Comparison of ENCODE assay signal across 9 mouse cellular contexts in genomic region chr9:62560006-62560405, GRCm38 (mm10). TPM values are rescaled to one million over a fixed set of nuclear protein-coding genes. Genes with fewer than 3 reads are reported as not detected.
DNase-seq lines count a peak whose midpoint lies in the region; ATAC-seq and TF ChIP-seq lines count a peak whose summit lies in the region.
"Had no signal": no experiment of that assay in that cellular context is flagged by ENCODE, and none has a peak within 500 bp of the region (broad histone marks: within the 10 kb centered on the region; RNA-seq: fewer than 3 reads in every experiment).

No protein-coding gene starts in this region.

- peak overlapping the region; percentile 60 for H3K27ac ChIP-seq in heart, adult 2 months
- peak overlapping the region; percentile 57 for H3K27ac ChIP-seq in kidney, embryonic 15.5 days
- no peak overlapping the region for H3K27ac ChIP-seq in hindbrain, embryonic 13.5 days
- H3K27ac ChIP-seq: neural tube, embryonic 12.5 days had no signal

- TF ChIP-seq POLR2A in heart, adult 2 months (IDR thresholded peaks at IDR 0.05; ENCODE audit: insufficient read depth, low read depth, low read length) = no peak

- H3K4me1 ChIP-seq in heart, adult 2 months (ENCODE audit: control insufficient read depth, insufficient read depth, low read length) = peaks cover 4% of the 10 kb centered on the region
- H3K4me1 ChIP-seq in kidney, embryonic 15.5 days = 0 out of 2 replicates have a peak, but pooled peaks cover 4% of the 10 kb centered on the region
- peaks cover 6% of the 10 kb centered on the region for H3K4me1 ChIP-seq in hindbrain, embryonic 13.5 days (replicated peaks)

- WGBS in heart, adult 2 months = 23% methylated on average over 5 of the region's 5 CpGs
- 48% methylated on average over 5 of the region's 5 CpGs for WGBS in kidney, embryonic 15.5 days
- 73% methylated on average over 5 of the region's 5 CpGs for WGBS in hindbrain, embryonic 13.5 days

- H3K27me3 ChIP-seq in heart, adult 2 months (ENCODE audit: control insufficient read depth, insufficient read depth, low read length) = no peaks in the 10 kb centered on the region
- no peaks in the 10 kb centered on the region for H3K27me3 ChIP-seq in kidney, embryonic 15.5 days
- H3K27me3 ChIP-seq in hindbrain, embryonic 13.5 days = no peaks in the 10 kb centered on the region
- H3K27me3 ChIP-seq: neural tube, embryonic 12.5 days had no signal

- H3K9ac ChIP-seq in heart, adult 2 months (ENCODE audit: low read depth, low read length) = no peak overlapping the region
- H3K9ac ChIP-seq in kidney, embryonic 15.5 days = no peak overlapping the region
- H3K9ac ChIP-seq in hindbrain, embryonic 13.5 days = no peak overlapping the region
- H3K9ac ChIP-seq: neural tube, embryonic 12.5 days had no signal

- TF ChIP-seq CTCF in heart, adult 2 months (IDR thresholded peaks at IDR 0.05) = 0 out of 2 replicates have a peak, but pooled peaks have one; percentile 6

- no peaks in the 10 kb centered on the region for H3K9me3 ChIP-seq in kidney, embryonic 15.5 days (replicated peaks)
- 0 out of 2 replicates have a peak, but pooled peaks cover under 1% of the 10 kb centered on the region for H3K9me3 ChIP-seq in hindbrain, embryonic 13.5 days
- H3K9me3 ChIP-seq: neural tube, embryonic 12.5 days had no signal

- no peak overlapping the region for H3K4me2 ChIP-seq in kidney, embryonic 15.5 days
- H3K4me2 ChIP-seq in hindbrain, embryonic 13.5 days = no peak overlapping the region
- H3K4me2 ChIP-seq: neural tube, embryonic 12.5 days had no signal

- H3K36me3 ChIP-seq in heart, adult 2 months (ENCODE audit: control insufficient read depth, insufficient read depth, low read length) = no peaks in the 10 kb centered on the region
- no peaks in the 10 kb centered on the region for H3K36me3 ChIP-seq in kidney, embryonic 15.5 days
- H3K36me3 ChIP-seq in hindbrain, embryonic 13.5 days = no peaks in the 10 kb centered on the region
- H3K36me3 ChIP-seq: neural tube, embryonic 12.5 days had no signal

- intact Hi-C loops in heart, adult 2 months (cut with DNase I) = no loop called here

- DNase-seq in frontal cortex, postnatal 25 days (ENCODE audit: low spot score in 2 of 2) = no peak
- DNase-seq in heart, adult 2 months = peak; percentile 80 to 89
- peak; percentile 70 for DNase-seq in ovary, postnatal 36 days (ENCODE audit: low spot score)

- peak; percentile 84 for ATAC-seq in frontal cortex, adult (ENCODE audit: low TSS enrichment)
- ATAC-seq in cerebellum, adult (ENCODE audit: insufficient number of reproducible peaks, low FRiP score, low TSS enrichment) = peak; percentile 67
- peak; percentile 62; the same call in 1 of the 2 replicates for ATAC-seq in kidney, embryonic 15.5 days (replicated peaks; ENCODE audit: low FRiP score)
- ATAC-seq in hindbrain, embryonic 13.5 days (ENCODE audit: low FRiP score) = no peak
- ATAC-seq in megakaryocyte progenitor cell, adult 5-6 weeks (replicated peaks; ENCODE audit: poor library complexity) = no peak

- no peak for TF ChIP-seq EP300 in heart, adult 2 months (IDR thresholded peaks at IDR 0.05; ENCODE audit: insufficient read depth, low read depth, low read length)

- H3K4me3 ChIP-seq in heart, adult 2 months = no peak overlapping the region
- H3K4me3 ChIP-seq in kidney, embryonic 15.5 days (replicated peaks) = no peak overlapping the region
- H3K4me3 ChIP-seq in hindbrain, embryonic 13.5 days = no peak overlapping the region
- H3K4me3 ChIP-seq: neural tube, embryonic 12.5 days had no signal

- H3K79me2 ChIP-seq in heart, adult 2 months (replicated peaks; ENCODE audit: control insufficient read depth, insufficient read depth, low read length) = no peaks in the 10 kb centered on the region

RNA-seq across cellular contexts. Expression of gene Coro2b, which starts 23.2 kb away (rescaled TPM):
- total RNA-seq in heart, adult 2 months (2021) = 10 to 100 TPM; 10.1 to 11.6 TPM
- 16.4 and 17.2 TPM in 2 replicates for polyA plus RNA-seq in heart, adult 2 months (2012; rRNA removed)
- polyA plus RNA-seq in kidney, embryonic 15.5 days (2015; fragmentation: Nextera tagmentation; extraction: Ambion mirVana) = 16.8 and 19.1 TPM in 2 replicates
- polyA plus RNA-seq in hindbrain, embryonic 13.5 days (2015; fragmentation: Nextera tagmentation; extraction: Ambion mirVana) = 34.3 and 39.0 TPM in 2 replicates
- total RNA-seq in megakaryocyte progenitor cell, adult 5-6 weeks (2015) = 0.10 and 0.30 TPM in 2 replicates
- total RNA-seq in megakaryocyte progenitor cell, adult 5-6 weeks (2017) = not detected in 2 replicates

Comparison
In these comparisons a context has a peak if more than half of its experiments do, and no peak if none do; other contexts are left out.
1. ATAC-seq: peak in frontal cortex, adult (single experiment), cerebellum, adult (single experiment) and kidney, embryonic 15.5 days (single experiment); none in hindbrain, embryonic 13.5 days (single experiment) and megakaryocyte progenitor cell, adult 5-6 weeks (single experiment).
2. DNase-seq: peak in heart, adult 2 months (2 of 2) and ovary, postnatal 36 days (single experiment); none in frontal cortex, postnatal 25 days (0 of 2).